Mouse (Mus musculus) liver, embryonic 11.5 days (tissue): Measurements from ENCODE around the gene Zswim5. TPM values are rescaled to one million over a fixed set of nuclear protein-coding genes. Genes with fewer than 3 reads are reported as not detected.

Source experiments
- ATAC-seq: fragments of 200-750 bp; cut with Nextera tagmentation; replicated peaks from 2 replicates; pipeline ENCODE4 v1.8.0; 2017; ENCODE audit warnings: moderate number of reproducible peaks, mild to moderate bottlenecking, moderate TSS enrichment, moderate library complexity; ENCODE audit not compliant: low FRiP score
- DNase-seq: peaks from one replicate; pipeline ENCODE4 v3.0.0-alpha.2; 2017; ENCODE audit warnings: low spot score
- H3K27ac ChIP-seq: fragments of 300-500 bp; sonication (generic); 2 replicates; pipeline ENCODE4 v1.5.1; 2014; ENCODE audit warnings: mild to moderate bottlenecking, low read depth, low read length, control low read depth
- H3K27me3 ChIP-seq: fragments of 300-500 bp; sonication (generic); replicated peaks from 2 replicates; pipeline ENCODE4 v1.6.1; 2014; ENCODE audit warnings: low read length, mixed read lengths; ENCODE audit not compliant: control insufficient read depth, insufficient read depth
- H3K36me3 ChIP-seq: fragments of 300-500 bp; sonication (generic); 2 replicates; pipeline ENCODE4 v1.6.1; 2014; ENCODE audit warnings: mild to moderate bottlenecking, low read length, moderate library complexity, mixed read lengths; ENCODE audit not compliant: control insufficient read depth, insufficient read depth
- H3K4me1 ChIP-seq: fragments of 300-500 bp; sonication (generic); replicated peaks from 2 replicates; pipeline ENCODE4 v1.6.1; 2014; ENCODE audit warnings: low read length, mixed read lengths; ENCODE audit not compliant: control insufficient read depth, insufficient read depth
- H3K4me2 ChIP-seq: fragments of 300-500 bp; sonication (generic); 2 replicates; pipeline ENCODE4 v1.6.1; 2014; ENCODE audit warnings: mild to moderate bottlenecking, control low read depth, moderate library complexity
- H3K4me3 ChIP-seq: fragments of 300-500 bp; sonication (generic); 2 replicates; pipeline ENCODE4 v1.5.1; 2014; ENCODE audit warnings: low read depth, low read length, control low read depth
- H3K9ac ChIP-seq: fragments of 300-500 bp; sonication (generic); 2 replicates; pipeline ENCODE4 v1.6.1; 2014; ENCODE audit warnings: low read depth, low read length, control low read depth
- H3K9me3 ChIP-seq: fragments of 300-500 bp; sonication (generic); 2 replicates; pipeline ENCODE4 v1.6.1; 2016; ENCODE audit warnings: low read length, inconsistent platforms, mixed read lengths; ENCODE audit not compliant: control insufficient read depth
- WGBS: fragments of 180-500 bp; shearing (Covaris S2); extraction: QIAGEN DNeasy Blood & Tissue Kit; methylation state at CpG from one replicate; pipeline ENCODE4 v1.1.7; 2014; 5-methylcytosine and 5-hydroxymethylcytosine counted together
- polyA plus RNA-seq: library from polyadenylated mRNA; unstranded; fragments of >200 nt; fragmentation: Nextera tagmentation; extraction: Ambion mirVana; gene quantifications from 2 replicates; pipeline ENCODE4 v1.2.1, GENCODE M21; 2014

Gene Zswim5
- polyA plus RNA-seq, 1 experiment from 2014 or later = 0.29 TPM

- Histone ChIP-seq H3K4me1 (no peaks in the 10 kb centered on the region), H3K36me3 (peaks cover 3% of the 10 kb centered on the region; the same call in 1 of the 2 replicates), H3K9ac (no peak overlapping the region), H3K27ac (no peak overlapping the region), H3K4me2 (no peak overlapping the region), H3K27me3 (no peaks in the 10 kb centered on the region), H3K4me3 (no peak overlapping the region), H3K9me3 (no peaks in the 10 kb centered on the region)
- ATAC-seq (no peak), DNase-seq (no peak)
- 80% methylated on average over 4 of the region's 4 CpGs for WGBS
Observed at GRCm38 (mm10) chr4:117004649-117005048, 127.5 kb downstream of the Zswim5 start.

DNA sequence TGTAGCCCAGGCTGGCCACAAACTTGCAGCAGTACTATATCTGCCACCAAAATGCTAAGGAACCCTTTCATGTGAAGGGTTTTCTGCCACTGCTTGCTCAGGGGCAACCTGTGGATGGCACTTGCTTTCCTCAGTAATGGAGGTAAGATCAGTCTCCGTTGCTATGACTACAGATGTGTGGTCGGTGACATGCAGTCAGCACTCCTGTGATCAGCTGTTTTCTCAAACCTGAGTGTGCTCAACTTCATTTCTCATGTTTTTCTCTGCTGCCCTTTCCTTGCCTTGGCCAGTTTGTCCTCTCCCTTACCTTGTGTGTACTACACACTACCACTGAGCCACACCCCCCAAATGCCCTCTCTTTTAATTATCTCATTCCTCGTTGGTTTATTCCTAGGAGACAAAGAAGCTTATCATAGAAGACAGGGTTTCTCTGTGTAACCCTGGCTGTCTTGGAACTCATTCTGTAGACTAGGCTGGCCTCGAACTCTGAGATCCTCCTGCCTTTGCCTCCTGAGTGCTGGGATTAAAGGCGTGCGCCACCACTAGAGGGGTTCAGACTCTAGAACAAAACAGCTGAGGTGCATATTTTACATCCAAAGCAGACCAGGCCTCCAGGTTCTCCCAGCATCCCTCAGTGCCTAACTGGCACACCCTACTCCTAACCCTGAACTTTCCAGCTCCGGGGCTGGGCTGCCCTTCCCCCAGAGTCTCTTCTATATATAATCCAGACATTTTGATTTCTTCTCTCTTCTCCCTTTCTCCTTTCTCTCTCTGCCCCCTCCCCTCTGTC lies 128.6 kb downstream of the Zswim5 start:
- Histone ChIP-seq H3K36me3 (peaks cover 3% of the 10 kb centered on the region; the same call in 1 of the 2 replicates), H3K4me2 (no peak overlapping the region), H3K4me3 (no peak overlapping the region), H3K4me1 (no peaks in the 10 kb centered on the region), H3K27me3 (no peaks in the 10 kb centered on the region), H3K9me3 (no peaks in the 10 kb centered on the region), H3K27ac (no peak overlapping the region), H3K9ac (no peak overlapping the region)
- no peak for ATAC-seq
- WGBS = 70% methylated on average over 7 of the region's 7 CpGs
- no peak for DNase-seq

GRCm38 (mm10) chr4:117007058-117007457 lies 129.9 kb downstream of the Zswim5 start:
- ATAC-seq = no peak
- Histone ChIP-seq H3K4me1 (no peaks in the 10 kb centered on the region), H3K9me3 (no peaks in the 10 kb centered on the region), H3K4me3 (no peak overlapping the region), H3K27ac (no peak overlapping the region), H3K27me3 (no peaks in the 10 kb centered on the region), H3K4me2 (no peak overlapping the region), H3K36me3 (peaks cover 3% of the 10 kb centered on the region; the same call in 1 of the 2 replicates), H3K9ac (no peak overlapping the region)
- no peak for DNase-seq
- 68% methylated on average over 3 of the region's 3 CpGs for WGBS

DNA sequence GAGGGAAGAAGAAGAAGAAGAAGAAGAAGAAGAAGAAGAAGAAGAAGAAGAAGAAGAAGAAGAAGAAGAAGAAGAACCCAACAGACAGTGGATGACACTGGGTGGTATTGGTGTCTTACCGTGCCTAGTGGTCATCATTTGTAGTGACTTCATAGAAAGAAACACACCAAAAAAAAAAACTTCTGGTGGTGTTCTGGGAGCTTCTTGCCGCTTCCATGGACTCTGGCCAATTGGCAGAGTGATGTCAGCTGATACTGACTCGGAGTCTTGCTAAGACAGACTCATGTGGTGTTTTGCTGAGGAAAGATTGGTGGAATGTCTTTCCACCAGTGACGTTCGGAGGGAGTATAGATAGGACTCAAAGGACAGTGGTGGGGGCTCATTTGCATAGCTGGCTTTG lies 133.1 kb downstream of the Zswim5 start:
- DNase-seq (no peak), ATAC-seq (no peak)
- no peak overlapping the region for H3K27ac ChIP-seq
- H3K36me3 ChIP-seq = no peaks in the 10 kb centered on the region
- no peaks in the 10 kb centered on the region for H3K9me3 ChIP-seq
- H3K4me2 ChIP-seq = no peak overlapping the region
- 86% methylated on average over 5 of the region's 5 CpGs for WGBS
- no peaks in the 10 kb centered on the region for H3K4me1 ChIP-seq
- no peak overlapping the region for H3K4me3 ChIP-seq
- H3K27me3 ChIP-seq = no peaks in the 10 kb centered on the region
- no peak overlapping the region for H3K9ac ChIP-seq

DNA sequence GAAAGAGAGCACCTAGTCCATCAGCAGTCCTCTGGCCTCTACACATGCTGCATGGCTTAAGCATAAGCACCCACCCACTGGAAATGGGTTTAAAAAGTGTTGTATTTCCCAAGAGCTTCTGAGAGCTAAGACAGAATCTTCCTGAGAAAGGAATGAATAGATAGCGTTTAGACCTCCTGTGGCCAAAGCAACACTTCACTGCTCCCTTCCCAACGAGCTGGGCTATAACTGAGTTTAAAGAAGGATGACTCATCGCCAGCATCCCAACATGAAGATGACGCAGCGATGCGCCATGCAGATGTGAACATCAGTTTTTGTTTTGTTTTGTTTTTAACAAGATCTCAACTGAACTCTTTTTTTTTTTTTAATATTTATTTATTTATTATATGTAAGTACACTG lies 136.4 kb downstream of the Zswim5 start:
- no peak overlapping the region for H3K27ac ChIP-seq
- no peak overlapping the region for H3K4me2 ChIP-seq
- H3K4me3 ChIP-seq = no peak overlapping the region
- no peaks in the 10 kb centered on the region for H3K9me3 ChIP-seq
- no peak overlapping the region for H3K9ac ChIP-seq
- WGBS = 84% methylated on average over 6 of the region's 6 CpGs
- H3K27me3 ChIP-seq = no peaks in the 10 kb centered on the region
- H3K36me3 ChIP-seq = no peaks in the 10 kb centered on the region
- no peaks in the 10 kb centered on the region; the same call in 1 of the 2 replicates for H3K4me1 ChIP-seq
- DNase-seq (no peak), ATAC-seq (no peak)

GRCm38 (mm10) chr4:117014901-117015415 lies 137.8 kb downstream of the Zswim5 start:
- Histone ChIP-seq H3K9ac (no peak overlapping the region), H3K27ac (no peak overlapping the region), H3K4me3 (no peak overlapping the region), H3K36me3 (no peaks in the 10 kb centered on the region), H3K27me3 (no peaks in the 10 kb centered on the region), H3K4me2 (no peak overlapping the region), H3K9me3 (no peaks in the 10 kb centered on the region), H3K4me1 (peaks cover under 1% of the 10 kb centered on the region)
- no peak for ATAC-seq
- no peak for DNase-seq
- 65% methylated on average over 4 of the region's 4 CpGs for WGBS

DNA sequence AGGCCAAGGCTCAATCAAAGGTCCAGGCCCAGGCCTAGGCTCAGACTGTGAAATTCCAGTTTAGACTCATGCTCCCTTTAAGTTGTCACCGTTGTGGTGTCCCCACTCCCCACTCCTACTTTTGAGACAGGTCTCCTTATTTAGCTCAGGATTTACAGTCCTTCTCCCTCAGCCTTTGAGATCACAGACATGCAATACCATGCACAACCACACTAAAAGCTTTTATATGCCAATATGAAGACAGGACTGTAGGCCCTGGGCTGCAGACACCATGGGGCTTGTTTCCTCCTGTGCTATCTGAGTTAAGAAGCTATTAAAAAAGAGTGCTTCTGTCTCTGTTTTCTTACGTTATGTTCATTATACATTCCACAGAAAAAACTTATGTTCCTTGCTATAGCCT lies 140.6 kb downstream of the Zswim5 start:
- Histone ChIP-seq H3K4me3 (no peak overlapping the region), H3K4me1 (peaks cover 10% of the 10 kb centered on the region), H3K9ac (no peak overlapping the region), H3K27me3 (no peaks in the 10 kb centered on the region), H3K27ac (no peak overlapping the region), H3K9me3 (no peaks in the 10 kb centered on the region), H3K36me3 (peaks cover 5% of the 10 kb centered on the region), H3K4me2 (no peak overlapping the region)
- DNase-seq = no peak
- no peak for ATAC-seq
- 89% methylated on average over 2 of the region's 2 CpGs for WGBS

DNA sequence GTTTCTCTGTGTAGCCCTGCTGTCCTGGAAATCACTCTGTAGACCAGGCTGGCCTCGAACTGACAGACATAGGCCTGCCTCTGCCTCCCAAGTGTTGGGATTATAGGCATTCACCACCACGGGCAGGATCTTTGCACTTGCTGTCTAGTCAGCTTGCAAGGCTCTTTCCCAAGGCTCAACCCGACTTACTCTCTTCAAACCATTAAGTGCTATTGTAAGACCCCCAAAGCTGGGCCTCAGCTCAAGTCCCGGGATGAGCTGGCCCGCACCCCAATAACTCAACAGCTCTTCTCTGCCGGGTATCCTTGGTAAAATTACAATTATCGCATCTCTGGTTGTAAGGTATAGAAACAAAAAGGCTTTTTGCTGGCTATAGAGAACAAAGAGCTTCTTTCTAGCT lies 141.2 kb downstream of the Zswim5 start:
- Histone ChIP-seq H3K27me3 (no peaks in the 10 kb centered on the region), H3K36me3 (peaks cover 8% of the 10 kb centered on the region), H3K4me2 (no peak overlapping the region), H3K4me1 (peaks cover 13% of the 10 kb centered on the region), H3K9ac (no peak overlapping the region), H3K4me3 (no peak overlapping the region), H3K9me3 (no peaks in the 10 kb centered on the region), H3K27ac (no peak overlapping the region)
- ATAC-seq (no peak), DNase-seq (no peak)
- WGBS = 91% methylated on average over 7 of the region's 7 CpGs
